Mouse (Mus musculus) activated CD4-positive, CD25-positive, alpha-beta regulatory T cell, adult 9 weeks (primary cell): ENCODE measurements around the gene Muc5ac. TPM values are rescaled to one million over a fixed set of nuclear protein-coding genes. Genes with fewer than 3 reads are reported as not detected.

ENCODE experiments used
- polyA plus RNA-seq: library from polyadenylated mRNA; unstranded; fragments of 100-300 nt; shearing (Covaris generic); gene quantifications from one replicate; pipeline ENCODE4 v1.2.1, GENCODE M21; 2017

Gene Muc5ac
- polyA plus RNA-seq = not detected

GRCm38 (mm10) chr7:141788677-141789452, at the start of gene Muc5ac:
Gene Muc5ac (plus strand): TSS chr7:141788972.

GRCm38 (mm10) chr7:141838779-141839178, 50.0 kb downstream of the Muc5ac start, which contains the start of gene Muc5b:
Gene Muc5b (plus strand): TSS chr7:141839070.

Other genes starting within 250 kb of the Muc5ac start
- 28.2 TPM for gene Chid1, start 249.1 kb upstream of the Muc5ac start, polyA plus RNA-seq
- 21.7 TPM for gene Ap2a2, start 226.8 kb upstream of the Muc5ac start, polyA plus RNA-seq
- gene Muc6, start 133.7 kb upstream of the Muc5ac start, polyA plus RNA-seq = 0.09 TPM
- gene Muc2, start 98.6 kb upstream of the Muc5ac start, polyA plus RNA-seq = 0.32 TPM
- gene Muc5b, start 50.1 kb downstream of the Muc5ac start, polyA plus RNA-seq = not detected
- 48.8 TPM for gene Tollip, start 129.5 kb downstream of the Muc5ac start, polyA plus RNA-seq
- gene Brsk2, start 160.8 kb downstream of the Muc5ac start, polyA plus RNA-seq = 0.76 TPM